Mouse (Mus musculus): ENCODE measurements around the gene Gm2431. TPM values are rescaled to one million over a fixed set of nuclear protein-coding genes. Genes with fewer than 3 reads are reported as not detected.
"Not testable (repeated sequence)": the region's sequence is repeated elsewhere in the genome, so short reads cannot be mapped to it uniquely, and the experiment has no call there.

Gene Gm2431
- total RNA-seq, 2 experiments from 2014 or later: not detected

DNA sequence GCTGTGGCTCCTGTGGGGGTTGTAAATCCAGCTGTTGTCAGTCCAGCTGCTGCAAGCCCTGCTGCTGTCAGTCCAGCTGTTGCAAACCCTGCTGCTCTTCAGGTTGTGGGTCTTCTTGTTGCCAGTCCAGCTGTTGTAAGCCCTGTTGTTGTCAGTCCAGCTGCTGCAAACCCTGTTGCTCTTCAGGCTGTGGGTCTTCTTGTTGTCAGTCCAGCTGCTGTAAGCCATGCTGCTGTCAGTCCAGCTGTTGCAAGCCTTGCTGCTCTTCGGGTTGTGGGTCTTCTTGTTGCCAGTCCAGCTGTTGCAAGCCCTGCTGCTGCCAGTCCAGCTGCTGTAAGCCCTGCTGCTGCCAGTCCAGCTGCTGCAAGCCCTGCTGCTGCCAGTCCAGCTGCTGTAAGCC is 46.0 kb downstream of the Gm2431 start:
- DNase-seq (ENCODE audit: low spot score in 2 of 2): not testable (repeated sequence)

DNA sequence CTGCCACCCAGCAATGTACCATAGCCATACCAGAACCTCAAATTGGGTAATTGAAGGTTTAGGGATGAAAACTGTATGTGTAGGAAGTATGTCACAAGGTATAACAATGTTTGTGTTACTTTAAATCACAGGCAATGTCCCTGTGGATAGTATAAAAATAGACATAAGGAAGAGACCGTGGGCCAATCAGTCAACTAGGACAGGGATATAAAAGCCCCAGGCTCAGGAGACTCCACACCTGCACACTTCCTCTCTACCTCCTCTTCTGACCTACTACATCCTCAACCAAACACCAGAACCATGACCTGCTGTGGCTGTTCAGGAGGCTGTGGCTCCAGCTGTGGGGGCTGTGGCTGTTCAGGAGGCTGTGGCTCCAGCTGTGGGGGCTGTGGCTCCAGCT is 46.6 kb downstream of the Gm2431 start, which contains the start of gene Gm7579:
Gm7579 (plus strand) TSS at position 301 of the 400 bp plus-strand sequence.
- DNase-seq (ENCODE audit: low spot score in 2 of 2): no peak

Other genes with a start within 250 kb of the Gm2431 start
- 10 to 100 TPM; 37.7 to 39.1 TPM for gene Mob2, start 197.3 kb downstream of the Gm2431 start, total RNA-seq (2021)
- 100 to 1,000 TPM; 150 to 154 TPM for gene Dusp8, start 162.5 kb downstream of the Gm2431 start, total RNA-seq (2021)
- gene Gm45618, start 137.6 kb downstream of the Gm2431 start, total RNA-seq (2021): not detected
- not detected for gene Gm39115, start 122.3 kb downstream of the Gm2431 start, total RNA-seq (2021)
- not detected for gene Gm45337, start 113.7 kb downstream of the Gm2431 start, total RNA-seq (2021)
- gene Gm29735, start 101.2 kb downstream of the Gm2431 start, total RNA-seq (2021): not detected
- gene Gm4553, start 92.6 kb downstream of the Gm2431 start, total RNA-seq (2021): not detected
- not detected for gene Krtap5-2, start 82.3 kb downstream of the Gm2431 start, total RNA-seq (2021)
- not detected for gene Gm10153, start 68.0 kb downstream of the Gm2431 start, total RNA-seq (2021)
- gene Krtap5-3, start 57.0 kb downstream of the Gm2431 start, total RNA-seq (2021): not detected
- not detected for gene Gm7579, start 46.5 kb downstream of the Gm2431 start, total RNA-seq (2021)
- not detected for gene Krtap5-5, start 28.4 kb downstream of the Gm2431 start, total RNA-seq (2021)
- gene Gm40460, start 17.3 kb downstream of the Gm2431 start, total RNA-seq (2021): not detected
- not detected for gene Gm4559, start 16.0 kb upstream of the Gm2431 start, total RNA-seq (2021)
- gene Krtap5-1, start 38.8 kb upstream of the Gm2431 start, total RNA-seq (2021): not detected
- gene Krtap5-4, start 45.2 kb upstream of the Gm2431 start, total RNA-seq (2021): not detected
- gene Ifitm10, start 115.4 kb upstream of the Gm2431 start, total RNA-seq (2021): 10 to 100 TPM; 35.2 to 38.2 TPM
- gene Gm49369, start 124.3 kb upstream of the Gm2431 start, total RNA-seq (2021): 1 to 10 TPM in 1 of 2 experiments, not detected in 1; 6.0 TPM
- 100 to 1,000 TPM; 307 to 342 TPM for gene Ctsd, start 129.7 kb upstream of the Gm2431 start, total RNA-seq (2021)
- not detected for gene Syt8, start 176.5 kb upstream of the Gm2431 start, total RNA-seq (2021)
- gene Tnni2, start 183.5 kb upstream of the Gm2431 start, total RNA-seq (2021): under 1 TPM in 1 of 2 experiments, not detected in 1; 0.44 TPM
- 1 to 10 TPM; 4.2 to 5.7 TPM for gene Lsp1, start 202.5 kb upstream of the Gm2431 start, total RNA-seq (2021)
- not detected for gene Tnnt3, start 240.5 kb upstream of the Gm2431 start, total RNA-seq (2021)